Mouse (Mus musculus): ENCODE measurements around the gene Agpat4.

GRCm38 (mm10) chr17:12082201-12082600, 36.3 kb upstream of the Agpat4 start:
- TF ChIP-seq CTCF (IDR thresholded peaks at IDR 0.05) = no peak
- no peak for TF ChIP-seq EP300 (IDR thresholded peaks at IDR 0.05)

All from lung, postnatal 0 days (tissue).